Mouse (Mus musculus) heart, embryonic 16.5 days (tissue): Measurements from ENCODE around the gene Fkbp2. TPM values are rescaled to one million over a fixed set of nuclear protein-coding genes. Genes with fewer than 3 reads are reported as not detected.

Experiments
- ATAC-seq: fragments of 200-750 bp; cut with Nextera tagmentation; replicated peaks from 2 replicates; pipeline ENCODE4 v1.8.0; 2017; ENCODE audit warnings: moderate number of reproducible peaks; ENCODE audit not compliant: insufficient read depth, low FRiP score; ENCODE audit errors: extremely low read depth
- H3K27ac ChIP-seq: fragments of 300-500 bp; sonication (generic); 2 replicates; pipeline ENCODE4 v1.5.1; 2014; ENCODE audit warnings: mild to moderate bottlenecking, low read length, control low read depth, moderate library complexity
- H3K27me3 ChIP-seq: fragments of 300-500 bp; sonication (generic); 2 replicates; pipeline ENCODE4 v1.6.1; 2014; ENCODE audit warnings: low read length, mixed read lengths; ENCODE audit not compliant: control insufficient read depth, insufficient read depth
- H3K36me3 ChIP-seq: fragments of 300-500 bp; sonication (generic); 2 replicates; pipeline ENCODE4 v1.6.1; 2014; ENCODE audit not compliant: control insufficient read depth, insufficient read depth
- H3K4me1 ChIP-seq: fragments of 300-500 bp; sonication (generic); 2 replicates; pipeline ENCODE4 v1.6.1; 2014; ENCODE audit warnings: low read length, mixed read lengths; ENCODE audit not compliant: control insufficient read depth, insufficient read depth
- H3K4me2 ChIP-seq: fragments of 300-500 bp; sonication (generic); 2 replicates; pipeline ENCODE4 v1.6.1; 2014; ENCODE audit warnings: low read depth, mild to moderate bottlenecking, control low read depth, low read length
- H3K4me3 ChIP-seq: fragments of 300-500 bp; sonication (generic); 2 replicates; pipeline ENCODE4 v1.5.1; 2014; ENCODE audit warnings: mild to moderate bottlenecking, control low read depth, low read length
- H3K9ac ChIP-seq: fragments of 300-500 bp; sonication (generic); 2 replicates; pipeline ENCODE4 v1.6.1; 2014; ENCODE audit warnings: low read length, control low read depth
- H3K9me3 ChIP-seq: fragments of 300-500 bp; sonication (generic); replicated peaks from 2 replicates; pipeline ENCODE4 v1.6.1; 2016; ENCODE audit warnings: low read length; ENCODE audit not compliant: control insufficient read depth
- WGBS: fragments of 180-500 bp; shearing (Covaris S2); extraction: QIAGEN DNeasy Blood & Tissue Kit; methylation state at CpG from one replicate; pipeline ENCODE4 v1.1.7; 2014; 5-methylcytosine and 5-hydroxymethylcytosine counted together
- polyA plus RNA-seq: library from polyadenylated mRNA; unstranded; fragments of >200 nt; fragmentation: Nextera tagmentation; extraction: Ambion mirVana; gene quantifications from 2 replicates; pipeline ENCODE4 v1.2.1, GENCODE M21; 2015

The Fkbp2 gene
- polyA plus RNA-seq, 1 experiment from 2014 or later, result 83.7 TPM

- ATAC-seq, result no peak
- H3K4me2 ChIP-seq, result peak overlapping the region; percentile 91
- WGBS, result 19% methylated on average over 28 of the region's 29 CpGs
These were observed 39.6 kb downstream of the Fkbp2 start for GRCm38 (mm10) chr19:6940396-6941351.

GRCm38 (mm10) chr19:6939106-6940002 is 40.9 kb downstream of the Fkbp2 start:
- H3K9ac ChIP-seq, result peak overlapping the region; percentile 10; the same call in 1 of the 2 replicates
- ATAC-seq, result no peak

More at GRCm38 (mm10) chr19:6940396-6941351, 39.6 kb downstream of the Fkbp2 start:
- Histone ChIP-seq H3K36me3 (no peaks in the 10 kb centered on the region), H3K9me3 (no peaks in the 10 kb centered on the region), H3K4me1 (peaks cover 18% of the 10 kb centered on the region), H3K27me3 (peaks cover 5% of the 10 kb centered on the region; the same call in 1 of the 2 replicates), H3K9ac (peak overlapping the region; percentile 84), H3K4me3 (peak overlapping the region; percentile 85), H3K27ac (peak overlapping the region; percentile 50; the same call in 1 of the 2 replicates)

GRCm38 (mm10) chr19:6937541-6938465 is 42.5 kb downstream of the Fkbp2 start:
- Histone ChIP-seq H3K36me3 (no peaks in the 10 kb centered on the region), H3K4me1 (peaks cover 24% of the 10 kb centered on the region), H3K4me3 (no peak overlapping the region), H3K9me3 (no peaks in the 10 kb centered on the region), H3K9ac (no peak overlapping the region), H3K27ac (no peak overlapping the region), H3K27me3 (peaks cover 26% of the 10 kb centered on the region), H3K4me2 (no peak overlapping the region)
- no peak for ATAC-seq
- WGBS, result 78% methylated on average over 16 of the region's 16 CpGs

More at GRCm38 (mm10) chr19:6939106-6940002, 40.9 kb downstream of the Fkbp2 start:
- WGBS, result 87% methylated on average over 20 of the region's 20 CpGs
- H3K9me3 ChIP-seq, result no peaks in the 10 kb centered on the region
- no peaks in the 10 kb centered on the region for H3K36me3 ChIP-seq
- H3K27ac ChIP-seq, result no peak overlapping the region
- H3K4me3 ChIP-seq, result no peak overlapping the region
- peaks cover 15% of the 10 kb centered on the region for H3K27me3 ChIP-seq
- no peak overlapping the region for H3K4me2 ChIP-seq
- peaks cover 18% of the 10 kb centered on the region for H3K4me1 ChIP-seq

GRCm38 (mm10) chr19:6936299-6936698 is 44.0 kb downstream of the Fkbp2 start:
- Histone ChIP-seq H3K9me3 (no peaks in the 10 kb centered on the region), H3K4me3 (no peak overlapping the region), H3K36me3 (no peaks in the 10 kb centered on the region), H3K27ac (no peak overlapping the region), H3K27me3 (peaks cover 40% of the 10 kb centered on the region), H3K4me1 (peaks cover 22% of the 10 kb centered on the region), H3K9ac (no peak overlapping the region), H3K4me2 (no peak overlapping the region)
- WGBS, result 16% methylated on average over 3 of the region's 3 CpGs
- ATAC-seq, result no peak

- Histone ChIP-seq H3K4me2 (peak within 1 kb of the TSS; percentile 80), H3K27ac (no peak within 1 kb of the TSS), H3K4me3 (peak within 1 kb of the TSS; percentile 48), H3K9me3 (no peaks in the 10 kb centered on the region), H3K4me1 (peaks cover 10% of the 10 kb centered on the region), H3K36me3 (no peaks in the 10 kb centered on the region), H3K9ac (peak within 1 kb of the TSS; percentile 49), H3K27me3 (peaks cover 48% of the 10 kb centered on the region)
- WGBS, result 9% methylated on average over 23 of the region's 23 CpGs
- no peak for ATAC-seq
These were observed 45.9 kb downstream of the Fkbp2 start, which contains the start of gene Kcnk4 for GRCm38 (mm10) chr19:6934195-6934977. Gene Kcnk4 (minus strand): TSS chr19:6934515.

GRCm38 (mm10) chr19:6933436-6934194 is 46.7 kb downstream of the Fkbp2 start:
- WGBS, result 5% methylated on average over 58 of the region's 58 CpGs
- H3K9ac ChIP-seq, result peak overlapping the region; percentile 49
- H3K27ac ChIP-seq, result no peak overlapping the region
- H3K9me3 ChIP-seq, result no peaks in the 10 kb centered on the region
- peak overlapping the region; percentile 48 for H3K4me3 ChIP-seq
- peak overlapping the region; percentile 80 for H3K4me2 ChIP-seq
- H3K27me3 ChIP-seq, result peaks cover 51% of the 10 kb centered on the region
- peaks cover 10% of the 10 kb centered on the region for H3K4me1 ChIP-seq
- no peaks in the 10 kb centered on the region for H3K36me3 ChIP-seq
- peak; percentile 64 for ATAC-seq

GRCm38 (mm10) chr19:6933102-6933435 is 47.2 kb downstream of the Fkbp2 start:
- no peaks in the 10 kb centered on the region for H3K9me3 ChIP-seq
- H3K4me2 ChIP-seq, result peak overlapping the region; percentile 80
- no peak for ATAC-seq
- H3K27ac ChIP-seq, result no peak overlapping the region
- H3K9ac ChIP-seq, result no peak overlapping the region; the same call in 1 of the 2 replicates
- H3K4me1 ChIP-seq, result peaks cover 10% of the 10 kb centered on the region
- H3K27me3 ChIP-seq, result peaks cover 53% of the 10 kb centered on the region
- H3K4me3 ChIP-seq, result peak overlapping the region; percentile 48; the same call in 1 of the 2 replicates
- no peaks in the 10 kb centered on the region for H3K36me3 ChIP-seq
- WGBS, result 29% methylated on average over 4 of the region's 4 CpGs
